Mouse (Mus musculus): ENCODE measurements around the gene Uevld.
"Not testable (repeated sequence)": the region's sequence is repeated elsewhere in the genome, so short reads cannot be mapped to it uniquely, and the experiment has no call there.

Gene Uevld

GRCm38 (mm10) chr7:46969898-46970297 is 11.6 kb upstream of the Uevld start:
- no peak for DNase-seq (ENCODE audit: low read depth, low spot score)

- DNase-seq (ENCODE audit: low read depth, low spot score) = peak; percentile 7
These were observed 5.7 kb upstream of the Uevld start for GRCm38 (mm10) chr7:46964070-46964469.

- peak; percentile 88 for DNase-seq (ENCODE audit: low read depth, low spot score)
These were observed 4.7 kb upstream of the Uevld start for GRCm38 (mm10) chr7:46962806-46963618.

- peak; percentile 82 for DNase-seq (ENCODE audit: low read depth, low spot score)
These were observed 3.8 kb upstream of the Uevld start for GRCm38 (mm10) chr7:46962132-46962531.

- peak; percentile 49 for DNase-seq (ENCODE audit: low read depth, low spot score)
These were observed 2.7 kb upstream of the Uevld start for GRCm38 (mm10) chr7:46960991-46961390.

GRCm38 (mm10) chr7:46958853-46959252 is 526 bp upstream of the Uevld start:
- peak; percentile 1 for DNase-seq (ENCODE audit: low read depth, low spot score)

- peak; percentile 43 for DNase-seq (ENCODE audit: low read depth, low spot score)
These were observed 22.5 kb downstream of the Uevld start for GRCm38 (mm10) chr7:46935847-46936246.

GRCm38 (mm10) chr7:46934788-46935187 is 23.5 kb downstream of the Uevld start:
- no peak for DNase-seq (ENCODE audit: low read depth, low spot score)

GRCm38 (mm10) chr7:46931370-46931769 is 27.0 kb downstream of the Uevld start:
- DNase-seq (ENCODE audit: low read depth, low spot score) = no peak

GRCm38 (mm10) chr7:46928291-46928690 is 30.0 kb downstream of the Uevld start:
- DNase-seq (ENCODE audit: low read depth, low spot score) = no peak

GRCm38 (mm10) chr7:46922075-46922474 is 36.3 kb downstream of the Uevld start:
- no peak for DNase-seq (ENCODE audit: low read depth, low spot score)

GRCm38 (mm10) chr7:46919551-46920176 is 38.7 kb downstream of the Uevld start, which contains the start of gene Tsg101:
Gene Tsg101 (minus strand): TSS chr7:46919969.
- peak; percentile 81 for DNase-seq (ENCODE audit: low read depth, low spot score)

GRCm38 (mm10) chr7:46918678-46919371 is 39.5 kb downstream of the Uevld start:
- DNase-seq (ENCODE audit: low read depth, low spot score) = peak; percentile 36

GRCm38 (mm10) chr7:46916376-46916775 is 42.0 kb downstream of the Uevld start:
- DNase-seq (ENCODE audit: low read depth, low spot score) = peak; percentile 56

GRCm38 (mm10) chr7:46911250-46911649 is 47.1 kb downstream of the Uevld start:
- no peak for DNase-seq (ENCODE audit: low read depth, low spot score)

GRCm38 (mm10) chr7:46899343-46899742 is 59.0 kb downstream of the Uevld start:
- DNase-seq (ENCODE audit: low read depth, low spot score) = no peak

- no peak for DNase-seq (ENCODE audit: low read depth, low spot score)
These were observed 62.8 kb downstream of the Uevld start for GRCm38 (mm10) chr7:46895511-46895910.

- no peak for DNase-seq (ENCODE audit: low read depth, low spot score)
These were observed 75.0 kb downstream of the Uevld start for GRCm38 (mm10) chr7:46883304-46883703.

GRCm38 (mm10) chr7:46881941-46882340 is 76.4 kb downstream of the Uevld start:
- not testable (repeated sequence) for DNase-seq (ENCODE audit: low read depth, low spot score)

- no peak for DNase-seq (ENCODE audit: low read depth, low spot score)
These were observed 77.3 kb downstream of the Uevld start for GRCm38 (mm10) chr7:46880992-46881391.

- DNase-seq (ENCODE audit: low read depth, low spot score) = no peak
These were observed 78.5 kb downstream of the Uevld start for GRCm38 (mm10) chr7:46879851-46880250.

GRCm38 (mm10) chr7:46877255-46877654 is 81.1 kb downstream of the Uevld start:
- DNase-seq (ENCODE audit: low read depth, low spot score) = no peak

Data from 3T3-L1 (cell line).